Mouse (Mus musculus) liver, adult 2 months (tissue): Measurements from ENCODE around the gene Rsph10b. TPM values are rescaled to one million over a fixed set of nuclear protein-coding genes. Genes with fewer than 3 reads are reported as not detected.

ENCODE experiments used
- DNase-seq: peaks from one replicate; pipeline ENCODE4 v3.0.0-alpha.2; 2011; ENCODE audit warnings: low read depth, low spot score; ENCODE audit errors: extremely low read depth
- H3K27ac ChIP-seq: fragments of 200-500 bp; replicated peaks from 2 replicates; pipeline ENCODE4 v1.5.1; 2012; ENCODE audit warnings: low read depth, mild to moderate bottlenecking, control low read depth, inconsistent platforms, low read length; ENCODE audit not compliant: insufficient read depth
- H3K27me3 ChIP-seq: fragments of 200-500 bp; 2 replicates; pipeline ENCODE4 v1.6.1; 2012; ENCODE audit warnings: mild to moderate bottlenecking, moderate library complexity, low read length, inconsistent platforms; ENCODE audit not compliant: control insufficient read depth, insufficient read depth
- H3K36me3 ChIP-seq: fragments of 200-500 bp; 2 replicates; pipeline ENCODE4 v1.6.1; 2012; ENCODE audit warnings: low read length, inconsistent platforms; ENCODE audit not compliant: control insufficient read depth, insufficient read depth
- H3K4me1 ChIP-seq: fragments of 200-500 bp; 2 replicates; pipeline ENCODE4 v1.6.1; 2011; ENCODE audit warnings: low read length; ENCODE audit not compliant: control insufficient read depth, insufficient read depth
- H3K4me3 ChIP-seq: fragments of 200-500 bp; 2 replicates; pipeline ENCODE4 v1.5.1; 2011; ENCODE audit warnings: low read depth, mild to moderate bottlenecking, control low read depth, low read length, moderate library complexity; ENCODE audit not compliant: insufficient read depth
- H3K79me2 ChIP-seq: fragments of 200-500 bp; 2 replicates; pipeline ENCODE4 v1.6.1; 2012; ENCODE audit warnings: inconsistent platforms, mild to moderate bottlenecking, low read length, moderate library complexity; ENCODE audit not compliant: control insufficient read depth, insufficient read depth
- H3K9ac ChIP-seq: fragments of 200-500 bp; 2 replicates; pipeline ENCODE4 v1.6.1; 2012; ENCODE audit warnings: low read depth, mild to moderate bottlenecking, control low read depth, inconsistent platforms, low read length
- CTCF ChIP-seq: fragments of 200-500 bp; IDR thresholded peaks from 2 replicates; pipeline ENCODE4 v1.5.1; 2011; ENCODE audit warnings: low read depth, low read length, control low read depth
- POLR2A ChIP-seq: fragments of 200-500 bp; IDR thresholded peaks from 2 replicates; pipeline ENCODE4 v1.6.1; 2011; ENCODE audit warnings: low read length, control low read depth; ENCODE audit not compliant: insufficient read depth; ENCODE audit errors: extremely low read depth
- WGBS: fragments of 180-500 bp; shearing (Covaris S2); methylation state at CpG from one replicate; pipeline ENCODE4 v1.1.7; 2018; 5-methylcytosine and 5-hydroxymethylcytosine counted together
- polyA plus RNA-seq: library from polyadenylated mRNA; depleted of rRNA; stranded (reverse); fragments of >200 nt; gene quantifications from 2 replicates; pipeline ENCODE4 v1.2.3, GENCODE M21; 2012
- total RNA-seq: library from RNA; depleted of rRNA; stranded (reverse); fragments of >200 nt; gene quantifications from 2 replicates; pipeline ENCODE4 v1.2.3, GENCODE M21; 2014

The Rsph10b gene
- total and polyA plus RNA-seq, 2 experiments = not detected

DNA sequence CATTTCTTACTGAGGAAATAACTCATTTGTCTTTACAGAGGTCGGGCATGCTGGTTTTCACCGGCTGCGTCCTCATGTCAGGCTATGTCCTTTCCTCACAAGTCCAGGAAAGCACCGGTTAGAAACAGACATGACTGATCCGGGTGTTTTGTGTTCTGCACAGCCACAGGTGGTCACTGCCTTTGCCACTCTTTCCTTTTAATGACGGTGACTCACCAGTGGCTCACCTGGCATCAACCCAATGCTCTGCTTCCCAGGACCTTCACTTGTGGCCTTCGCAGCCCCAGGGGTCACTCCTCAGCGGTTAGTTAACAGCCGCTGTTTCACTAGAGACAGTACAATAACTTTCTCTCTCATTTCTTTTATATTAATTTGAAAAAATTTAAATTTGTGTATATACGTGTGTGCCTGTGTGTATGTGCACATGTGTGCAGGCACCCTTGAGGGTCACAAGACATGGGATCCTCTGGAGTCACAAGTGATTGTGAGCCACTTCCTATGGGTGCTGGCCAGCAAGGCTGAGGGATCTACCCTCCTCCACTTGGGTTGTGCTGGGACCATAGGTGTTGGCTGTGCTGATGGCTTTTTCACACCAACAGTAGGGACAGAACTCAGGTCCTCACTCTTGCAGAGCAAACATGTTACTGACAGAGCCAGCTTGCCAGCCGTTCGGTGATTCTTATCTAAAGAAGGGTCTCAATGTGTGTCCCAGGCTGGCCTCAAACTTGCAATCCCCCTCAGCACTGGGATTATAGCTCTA, 32.9 kb downstream of the Rsph10b start:
- Histone ChIP-seq H3K27ac (no peak overlapping the region), H3K4me1 (no peaks in the 10 kb centered on the region), H3K36me3 (no peaks in the 10 kb centered on the region), H3K27me3 (no peaks in the 10 kb centered on the region), H3K79me2 (no peaks in the 10 kb centered on the region), H3K9ac (no peak overlapping the region), H3K4me3 (no peak overlapping the region)
- WGBS = 77% methylated on average over 12 of the region's 12 CpGs
- no peak for DNase-seq
- TF ChIP-seq CTCF = no peak
- TF ChIP-seq POLR2A = no peak

- TF ChIP-seq CTCF (no peak), POLR2A (no peak)
- no peak for DNase-seq
- H3K4me3 ChIP-seq = no peak overlapping the region
- no peaks in the 10 kb centered on the region for H3K27me3 ChIP-seq
- H3K9ac ChIP-seq = no peak overlapping the region
- WGBS = 91% methylated on average over 12 of the region's 12 CpGs
- no peaks in the 10 kb centered on the region for H3K36me3 ChIP-seq
- H3K4me1 ChIP-seq = no peaks in the 10 kb centered on the region
- H3K79me2 ChIP-seq = no peaks in the 10 kb centered on the region
- H3K27ac ChIP-seq = no peak overlapping the region
Observed at GRCm38 (mm10) chr5:143966671-143967070, 33.8 kb downstream of the Rsph10b start.

- Histone ChIP-seq H3K4me1 (no peaks in the 10 kb centered on the region), H3K4me3 (no peak overlapping the region), H3K27ac (no peak overlapping the region), H3K9ac (no peak overlapping the region), H3K79me2 (no peaks in the 10 kb centered on the region), H3K27me3 (no peaks in the 10 kb centered on the region), H3K36me3 (no peaks in the 10 kb centered on the region)
- no peak for DNase-seq
- TF ChIP-seq POLR2A = no peak
- no peak for TF ChIP-seq CTCF
- WGBS = 31% methylated on average over 3 of the region's 3 CpGs
Observed at GRCm38 (mm10) chr5:143972628-143973027, 39.8 kb downstream of the Rsph10b start.

- Histone ChIP-seq H3K9ac (no peak overlapping the region), H3K79me2 (no peaks in the 10 kb centered on the region), H3K4me3 (no peak overlapping the region), H3K36me3 (no peaks in the 10 kb centered on the region), H3K27ac (no peak overlapping the region), H3K4me1 (no peaks in the 10 kb centered on the region), H3K27me3 (no peaks in the 10 kb centered on the region)
- TF ChIP-seq CTCF = peak; percentile 98
- TF ChIP-seq POLR2A = no peak
- WGBS = 51% methylated on average over 4 of the region's 4 CpGs
- DNase-seq = peak; percentile 48
Observed at GRCm38 (mm10) chr5:143974931-143975630, 42.2 kb downstream of the Rsph10b start.

DNA sequence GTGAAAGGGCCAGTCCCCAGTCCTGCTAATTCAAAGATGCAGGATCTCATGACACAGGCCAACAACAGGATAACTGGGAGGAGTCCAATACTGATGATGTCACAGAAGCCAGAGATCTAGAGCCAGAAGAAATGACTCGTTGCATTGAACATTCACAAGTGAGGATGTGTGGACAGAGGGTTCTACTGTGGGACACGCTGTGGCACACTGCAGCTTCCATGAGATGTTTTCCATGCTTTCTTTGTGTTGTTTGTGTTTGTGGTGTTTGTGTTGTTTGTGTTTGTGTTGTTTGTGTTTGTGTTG, 42.7 kb downstream of the Rsph10b start:
- TF ChIP-seq POLR2A (no peak), CTCF (no peak)
- DNase-seq = no peak
- no peak overlapping the region for H3K27ac ChIP-seq
- H3K79me2 ChIP-seq = no peaks in the 10 kb centered on the region
- H3K4me3 ChIP-seq = no peak overlapping the region
- 24% methylated on average over 2 of the region's 2 CpGs for WGBS
- no peaks in the 10 kb centered on the region for H3K27me3 ChIP-seq
- H3K36me3 ChIP-seq = no peaks in the 10 kb centered on the region
- no peak overlapping the region for H3K9ac ChIP-seq
- H3K4me1 ChIP-seq = no peaks in the 10 kb centered on the region

DNA sequence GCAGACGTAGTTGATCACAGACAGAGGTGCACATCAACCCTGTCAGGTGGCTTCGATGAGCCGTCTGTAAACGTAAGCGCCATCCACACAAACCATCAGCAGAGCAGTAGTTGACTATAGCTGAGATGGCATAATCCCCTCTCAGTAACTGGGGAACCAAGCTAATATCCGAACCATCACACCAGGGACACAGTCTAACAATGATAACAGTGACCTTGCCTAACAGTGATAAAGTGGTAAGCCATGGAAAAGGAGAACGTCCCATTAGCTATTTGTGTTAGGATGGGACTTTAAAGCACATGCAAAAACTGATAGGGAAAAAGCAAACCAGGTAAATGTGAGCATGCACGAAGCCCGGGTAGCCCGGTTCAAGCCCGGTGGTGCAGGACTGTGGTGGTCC, 43.4 kb downstream of the Rsph10b start:
- 75% methylated on average over 11 of the region's 11 CpGs for WGBS
- Histone ChIP-seq H3K27ac (no peak overlapping the region), H3K9ac (no peak overlapping the region), H3K4me3 (no peak overlapping the region), H3K79me2 (no peaks in the 10 kb centered on the region), H3K4me1 (no peaks in the 10 kb centered on the region), H3K36me3 (no peaks in the 10 kb centered on the region), H3K27me3 (no peaks in the 10 kb centered on the region)
- TF ChIP-seq CTCF = no peak
- TF ChIP-seq POLR2A = no peak
- no peak for DNase-seq
